Mouse (Mus musculus): Measurements from ENCODE around the gene L3mbtl4. TPM values are rescaled to one million over a fixed set of nuclear protein-coding genes. Genes with fewer than 3 reads are reported as not detected.

Gene L3mbtl4
- polyA plus RNA-seq, 1 experiment from 2014 or later, result 0.11 TPM

GRCm38 (mm10) chr17:68611247-68611646, 337.6 kb downstream of the L3mbtl4 start:
- H3K36me3 ChIP-seq (replicated peaks), result no peaks in the 10 kb centered on the region
- H3K27ac ChIP-seq, result no peak overlapping the region
- WGBS, result 83% methylated on average over 6 of the region's 6 CpGs
- no peak overlapping the region for H3K4me3 ChIP-seq
- no peaks in the 10 kb centered on the region for H3K4me1 ChIP-seq
- H3K9me3 ChIP-seq, result no peaks in the 10 kb centered on the region
- DNase-seq (ENCODE audit: extremely low spot score, low spot score), result no peak
- no peaks in the 10 kb centered on the region for H3K27me3 ChIP-seq (ENCODE audit: poor library complexity, severe bottlenecking)

- Histone ChIP-seq H3K4me1 (no peaks in the 10 kb centered on the region), H3K36me3 (replicated peaks) (no peaks in the 10 kb centered on the region), H3K27me3 (ENCODE audit: poor library complexity, severe bottlenecking) (no peaks in the 10 kb centered on the region), H3K9me3 (no peaks in the 10 kb centered on the region), H3K27ac (no peak overlapping the region), H3K4me3 (no peak overlapping the region)
- DNase-seq (ENCODE audit: extremely low spot score, low spot score), result no peak
- 90% methylated on average over 4 of the region's 4 CpGs for WGBS
Measured at GRCm38 (mm10) chr17:68625281-68625680, 351.7 kb downstream of the L3mbtl4 start.

GRCm38 (mm10) chr17:68629631-68630426, 356.2 kb downstream of the L3mbtl4 start:
- Histone ChIP-seq H3K4me3 (no peak overlapping the region), H3K36me3 (replicated peaks) (no peaks in the 10 kb centered on the region), H3K27ac (no peak overlapping the region), H3K27me3 (ENCODE audit: poor library complexity, severe bottlenecking) (no peaks in the 10 kb centered on the region), H3K9me3 (no peaks in the 10 kb centered on the region), H3K4me1 (no peaks in the 10 kb centered on the region)
- no peak for DNase-seq (ENCODE audit: extremely low spot score, low spot score)
- 72% methylated on average over 7 of the region's 7 CpGs for WGBS

GRCm38 (mm10) chr17:68631396-68631795, 357.8 kb downstream of the L3mbtl4 start:
- DNase-seq (ENCODE audit: extremely low spot score, low spot score), result no peak
- no peaks in the 10 kb centered on the region for H3K4me1 ChIP-seq
- no peaks in the 10 kb centered on the region for H3K36me3 ChIP-seq (replicated peaks)
- WGBS, result 94% methylated on average over 8 of the region's 8 CpGs
- H3K9me3 ChIP-seq, result no peaks in the 10 kb centered on the region
- no peak overlapping the region for H3K4me3 ChIP-seq
- H3K27me3 ChIP-seq (ENCODE audit: poor library complexity, severe bottlenecking), result no peaks in the 10 kb centered on the region
- H3K27ac ChIP-seq, result no peak overlapping the region

- Histone ChIP-seq H3K27me3 (ENCODE audit: poor library complexity, severe bottlenecking) (no peaks in the 10 kb centered on the region), H3K9me3 (no peaks in the 10 kb centered on the region), H3K36me3 (replicated peaks) (no peaks in the 10 kb centered on the region), H3K4me3 (no peak overlapping the region), H3K4me1 (no peaks in the 10 kb centered on the region), H3K27ac (no peak overlapping the region)
- 75% methylated on average over 6 of the region's 6 CpGs for WGBS
- no peak for DNase-seq (ENCODE audit: extremely low spot score, low spot score)
Measured at GRCm38 (mm10) chr17:68640187-68640586, 366.6 kb downstream of the L3mbtl4 start.

GRCm38 (mm10) chr17:68642521-68643088, 369.0 kb downstream of the L3mbtl4 start:
- H3K9me3 ChIP-seq, result no peaks in the 10 kb centered on the region
- 85% methylated on average over 5 of the region's 5 CpGs for WGBS
- no peaks in the 10 kb centered on the region for H3K27me3 ChIP-seq (ENCODE audit: poor library complexity, severe bottlenecking)
- H3K4me3 ChIP-seq, result no peak overlapping the region
- H3K27ac ChIP-seq, result no peak overlapping the region
- H3K36me3 ChIP-seq (replicated peaks), result no peaks in the 10 kb centered on the region
- no peaks in the 10 kb centered on the region for H3K4me1 ChIP-seq
- no peak for DNase-seq (ENCODE audit: extremely low spot score, low spot score)

- Histone ChIP-seq H3K27me3 (ENCODE audit: poor library complexity, severe bottlenecking) (no peaks in the 10 kb centered on the region), H3K4me1 (no peaks in the 10 kb centered on the region), H3K27ac (no peak overlapping the region), H3K4me3 (no peak overlapping the region), H3K9me3 (no peaks in the 10 kb centered on the region), H3K36me3 (replicated peaks) (no peaks in the 10 kb centered on the region)
- DNase-seq (ENCODE audit: extremely low spot score, low spot score), result no peak
- WGBS, result 97% methylated on average over 1 of the region's 1 CpGs
Measured at GRCm38 (mm10) chr17:68666528-68666927, 392.9 kb downstream of the L3mbtl4 start.

- no peak for DNase-seq (ENCODE audit: extremely low spot score, low spot score)
- no peaks in the 10 kb centered on the region for H3K27me3 ChIP-seq (ENCODE audit: poor library complexity, severe bottlenecking)
- H3K9me3 ChIP-seq, result no peaks in the 10 kb centered on the region
- H3K4me1 ChIP-seq, result peaks cover 10% of the 10 kb centered on the region
- H3K4me3 ChIP-seq, result no peak overlapping the region
- peak overlapping the region; percentile 15; the same call in 1 of the 2 replicates for H3K27ac ChIP-seq
- whole genome bisulfite sequencing, result 41% methylated on average over 7 of the region's 7 CpGs
- no peaks in the 10 kb centered on the region for H3K36me3 ChIP-seq (replicated peaks)
Measured at GRCm38 (mm10) chr17:68672088-68672504, 398.5 kb downstream of the L3mbtl4 start.

GRCm38 (mm10) chr17:68710701-68711100, 437.1 kb downstream of the L3mbtl4 start:
- 85% methylated on average over 5 of the region's 5 CpGs for WGBS
- H3K27ac ChIP-seq, result no peak overlapping the region
- H3K9me3 ChIP-seq, result no peaks in the 10 kb centered on the region
- H3K4me3 ChIP-seq, result no peak overlapping the region
- no peaks in the 10 kb centered on the region for H3K4me1 ChIP-seq
- DNase-seq (ENCODE audit: extremely low spot score, low spot score), result no peak
- no peaks in the 10 kb centered on the region for H3K27me3 ChIP-seq (ENCODE audit: poor library complexity, severe bottlenecking)
- H3K36me3 ChIP-seq (replicated peaks), result no peaks in the 10 kb centered on the region

- Histone ChIP-seq H3K9me3 (no peaks in the 10 kb centered on the region), H3K27ac (no peak overlapping the region), H3K27me3 (ENCODE audit: poor library complexity, severe bottlenecking) (no peaks in the 10 kb centered on the region), H3K4me3 (no peak overlapping the region), H3K36me3 (replicated peaks) (no peaks in the 10 kb centered on the region), H3K4me1 (no peaks in the 10 kb centered on the region)
- 86% methylated on average over 3 of the region's 3 CpGs for WGBS
- no peak for DNase-seq (ENCODE audit: extremely low spot score, low spot score)
Measured at GRCm38 (mm10) chr17:68711350-68711749, 437.8 kb downstream of the L3mbtl4 start.

GRCm38 (mm10) chr17:68748296-68748695, 474.7 kb downstream of the L3mbtl4 start:
- H3K9me3 ChIP-seq, result no peaks in the 10 kb centered on the region
- no peaks in the 10 kb centered on the region for H3K4me1 ChIP-seq
- WGBS, result 57% methylated on average over 1 of the region's 1 CpGs

GRCm38 (mm10) chr17:68750513-68750912, 476.9 kb downstream of the L3mbtl4 start:
- no peak overlapping the region for H3K4me3 ChIP-seq
- H3K4me1 ChIP-seq, result no peaks in the 10 kb centered on the region
- 85% methylated on average over 6 of the region's 6 CpGs for WGBS
- no peak for DNase-seq (ENCODE audit: extremely low spot score, low spot score)
- no peaks in the 10 kb centered on the region for H3K27me3 ChIP-seq (ENCODE audit: poor library complexity, severe bottlenecking)
- no peak overlapping the region for H3K27ac ChIP-seq
- H3K9me3 ChIP-seq, result no peaks in the 10 kb centered on the region
- H3K36me3 ChIP-seq (replicated peaks), result no peaks in the 10 kb centered on the region

More at GRCm38 (mm10) chr17:68748296-68748695, 474.7 kb downstream of the L3mbtl4 start:
- H3K27me3 ChIP-seq (ENCODE audit: poor library complexity, severe bottlenecking), result no peaks in the 10 kb centered on the region
- H3K27ac ChIP-seq, result no peak overlapping the region
- H3K4me3 ChIP-seq, result no peak overlapping the region
- DNase-seq (ENCODE audit: extremely low spot score, low spot score), result no peak
- H3K36me3 ChIP-seq (replicated peaks), result no peaks in the 10 kb centered on the region

- Histone ChIP-seq H3K27ac (no peak overlapping the region), H3K36me3 (replicated peaks) (no peaks in the 10 kb centered on the region), H3K4me1 (no peaks in the 10 kb centered on the region), H3K27me3 (ENCODE audit: poor library complexity, severe bottlenecking) (no peaks in the 10 kb centered on the region), H3K9me3 (no peaks in the 10 kb centered on the region), H3K4me3 (no peak overlapping the region)
- no peak for DNase-seq (ENCODE audit: extremely low spot score, low spot score)
- 91% methylated on average over 7 of the region's 7 CpGs for WGBS
Measured at GRCm38 (mm10) chr17:68753112-68753511, 479.5 kb downstream of the L3mbtl4 start.
